Mouse (Mus musculus) liver, embryonic 13.5 days (tissue): Measurements from ENCODE around the gene Olfr609. TPM values are rescaled to one million over a fixed set of nuclear protein-coding genes. Genes with fewer than 3 reads are reported as not detected.
"Not testable (repeated sequence)": the region's sequence is repeated elsewhere in the genome, so short reads cannot be mapped to it uniquely, and the experiment has no call there.

ENCODE experiments used
- ATAC-seq: fragments of 200-750 bp; cut with Nextera tagmentation; 2 replicates; pipeline ENCODE4 v1.8.0; 2017; ENCODE audit warnings: low read depth, mild to moderate bottlenecking, moderate number of reproducible peaks, moderate library complexity
- DNase-seq: peaks from one replicate; pipeline ENCODE4 v3.0.0; 2022
- H3K27ac ChIP-seq: fragments of 300-500 bp; sonication (generic); 2 replicates; pipeline ENCODE4 v1.5.1; 2015; ENCODE audit warnings: moderate library complexity, mild to moderate bottlenecking, inconsistent platforms
- H3K27me3 ChIP-seq: fragments of 300-500 bp; sonication (generic); 2 replicates; pipeline ENCODE4 v1.6.1; 2015; ENCODE audit warnings: mild to moderate bottlenecking, inconsistent platforms
- H3K36me3 ChIP-seq: fragments of 300-500 bp; sonication (generic); 2 replicates; pipeline ENCODE4 v1.6.1; 2015; ENCODE audit warnings: mild to moderate bottlenecking, inconsistent platforms
- H3K4me1 ChIP-seq: fragments of 300-500 bp; sonication (generic); replicated peaks from 2 replicates; pipeline ENCODE4 v1.6.1; 2015; ENCODE audit warnings: inconsistent platforms
- H3K4me2 ChIP-seq: fragments of 300-500 bp; sonication (generic); 2 replicates; pipeline ENCODE4 v1.6.1; 2015; ENCODE audit warnings: inconsistent platforms, mild to moderate bottlenecking, moderate library complexity
- H3K4me3 ChIP-seq: fragments of 300-500 bp; sonication (generic); replicated peaks from 2 replicates; pipeline ENCODE4 v1.5.1; 2015; ENCODE audit warnings: mild to moderate bottlenecking, inconsistent platforms
- H3K9ac ChIP-seq: fragments of 300-500 bp; sonication (generic); 2 replicates; pipeline ENCODE4 v1.6.1; 2015; ENCODE audit warnings: mild to moderate bottlenecking, inconsistent platforms
- H3K9me3 ChIP-seq: fragments of 300-500 bp; sonication (generic); replicated peaks from 2 replicates; pipeline ENCODE4 v1.6.1; 2016; ENCODE audit warnings: inconsistent platforms
- WGBS: fragments of 180-500 bp; shearing (Covaris S2); methylation state at CpG from one replicate; pipeline ENCODE4 v1.1.7; 2015; ENCODE audit not compliant: insufficient replicate concordance; 5-methylcytosine and 5-hydroxymethylcytosine counted together
- polyA plus RNA-seq: library from polyadenylated mRNA; unstranded; fragments of >200 nt; fragmentation: Nextera tagmentation; extraction: Ambion mirVana; gene quantifications from 2 replicates; pipeline ENCODE4 v1.2.1, GENCODE M21; 2015

Gene Olfr609
- not detected in 2 replicates for polyA plus RNA-seq

DNA sequence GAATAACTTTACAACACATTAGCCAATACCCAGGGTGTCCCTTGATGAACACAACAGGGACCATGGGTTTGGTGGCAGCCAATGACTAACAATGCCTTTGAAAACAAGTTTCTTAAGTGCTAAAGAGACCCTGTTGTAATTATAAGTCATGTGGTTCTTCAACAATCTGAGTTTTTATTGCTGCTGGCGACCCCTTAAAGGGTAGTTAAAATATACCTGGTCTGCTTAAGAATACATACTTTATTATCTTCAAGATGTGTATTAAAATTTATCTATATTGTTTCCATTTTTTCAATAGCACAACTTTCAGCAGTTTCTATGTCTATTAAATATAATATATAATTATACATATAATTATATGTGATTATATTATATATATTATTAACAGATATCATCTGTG lies at the start of gene Olfr609:
Gene Olfr609, minus strand, starts transcription at position 101 of the 400 bp plus-strand sequence.
- ATAC-seq = no peak
- no peak for DNase-seq
- WGBS = 51% methylated on average over 1 of the region's 1 CpGs
- H3K27ac ChIP-seq = no peak within 1 kb of the TSS
- no peaks in the 10 kb centered on the region for H3K27me3 ChIP-seq
- no peaks in the 10 kb centered on the region for H3K4me1 ChIP-seq
- H3K9ac ChIP-seq = no peak within 1 kb of the TSS
- H3K4me3 ChIP-seq = no peak within 1 kb of the TSS
- no peak within 1 kb of the TSS for H3K4me2 ChIP-seq
- H3K9me3 ChIP-seq = no peaks in the 10 kb centered on the region
- H3K36me3 ChIP-seq = no peaks in the 10 kb centered on the region

DNA sequence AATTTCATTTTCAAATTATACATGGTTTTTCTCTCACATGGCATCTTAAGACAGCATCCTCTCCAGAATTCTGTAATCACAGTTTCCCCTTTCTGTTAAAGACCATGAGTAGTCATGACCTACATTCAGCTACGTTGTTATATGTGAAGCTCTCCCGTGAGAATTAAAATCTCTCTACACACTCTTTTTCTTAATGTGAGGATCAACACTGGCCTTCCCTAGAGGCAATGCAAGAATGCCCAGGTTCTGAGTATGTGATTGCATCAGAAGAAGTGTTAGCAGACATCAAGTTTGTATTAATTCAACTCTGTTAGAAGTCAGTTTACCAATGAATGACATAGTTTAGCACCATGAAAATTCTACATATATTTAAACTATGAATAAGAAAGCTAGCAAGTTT lies 44.8 kb upstream of the Olfr609 start, which contains the start of gene Olfr612:
Gene Olfr612, minus strand, starts transcription at position 101 of the 400 bp plus-strand sequence.
- not testable (repeated sequence) for H3K4me1 ChIP-seq, H3K9ac ChIP-seq, DNase-seq, H3K4me2 ChIP-seq, H3K27me3 ChIP-seq, H3K27ac ChIP-seq, H3K4me3 ChIP-seq, H3K9me3 ChIP-seq, ATAC-seq, H3K36me3 ChIP-seq
- 62% methylated on average over 2 of the region's 2 CpGs for WGBS

DNA sequence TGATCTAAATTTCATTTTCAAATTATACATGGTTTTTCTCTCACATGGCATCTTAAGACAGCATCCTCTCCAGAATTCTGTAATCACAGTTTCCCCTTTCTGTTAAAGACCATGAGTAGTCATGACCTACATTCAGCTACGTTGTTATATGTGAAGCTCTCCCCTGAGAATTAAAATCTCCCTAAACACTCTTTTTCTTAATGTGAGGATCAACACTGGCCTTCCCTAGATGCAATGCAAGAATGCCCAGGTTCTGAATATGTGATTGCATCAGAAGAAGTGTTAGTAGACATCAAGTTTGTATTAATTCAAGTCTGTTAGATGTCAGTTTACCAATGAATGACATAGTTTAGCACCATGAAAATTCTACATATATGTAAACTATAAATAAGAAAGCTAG lies 22.9 kb upstream of the Olfr609 start, which contains the start of gene Olfr611:
Gene Olfr611, minus strand, starts transcription at position 101 of the 400 bp plus-strand sequence.
- ATAC-seq, H3K9ac ChIP-seq: not testable (repeated sequence)
- WGBS = 53% methylated on average over 1 of the region's 1 CpGs

DNA sequence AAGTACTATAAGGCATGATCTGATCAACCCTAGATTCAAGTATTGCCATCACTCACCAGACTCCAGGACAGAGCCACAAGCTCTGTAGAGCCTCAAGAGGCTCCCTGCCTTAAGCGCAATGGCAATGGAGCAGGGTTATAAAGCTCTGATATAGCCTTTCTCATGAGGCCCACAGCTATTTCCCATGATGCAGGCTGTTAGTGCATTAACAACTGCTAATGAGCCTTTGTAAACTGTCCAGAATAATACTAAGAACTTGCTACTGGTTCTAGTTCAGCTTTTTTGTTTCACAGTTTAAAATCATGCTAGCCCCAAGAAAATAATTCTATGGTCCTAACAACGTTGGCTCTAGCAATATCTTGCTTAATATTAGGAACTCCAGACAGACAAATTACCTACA lies 14.2 kb upstream of the Olfr609 start, which contains the start of gene Olfr610:
Gene Olfr610, minus strand, starts transcription at position 101 of the 400 bp plus-strand sequence.
- H3K36me3 ChIP-seq = no peaks in the 10 kb centered on the region
- no peaks in the 10 kb centered on the region for H3K9me3 ChIP-seq
- H3K4me2 ChIP-seq = no peak within 1 kb of the TSS
- DNase-seq (no peak), ATAC-seq (no peak)
- no peak within 1 kb of the TSS for H3K9ac ChIP-seq
- H3K27me3 ChIP-seq = no peaks in the 10 kb centered on the region
- H3K27ac ChIP-seq = no peak within 1 kb of the TSS
- no peaks in the 10 kb centered on the region for H3K4me1 ChIP-seq
- 58% methylated on average over 2 of the region's 2 CpGs for WGBS
- no peak within 1 kb of the TSS for H3K4me3 ChIP-seq

More for the DNA sequence above, 22.9 kb upstream of the Olfr609 start, which contains the start of gene Olfr611:
- not testable (repeated sequence) for DNase-seq, H3K9me3 ChIP-seq, H3K36me3 ChIP-seq, H3K27me3 ChIP-seq, H3K4me3 ChIP-seq, H3K4me1 ChIP-seq, H3K27ac ChIP-seq, H3K4me2 ChIP-seq

DNA sequence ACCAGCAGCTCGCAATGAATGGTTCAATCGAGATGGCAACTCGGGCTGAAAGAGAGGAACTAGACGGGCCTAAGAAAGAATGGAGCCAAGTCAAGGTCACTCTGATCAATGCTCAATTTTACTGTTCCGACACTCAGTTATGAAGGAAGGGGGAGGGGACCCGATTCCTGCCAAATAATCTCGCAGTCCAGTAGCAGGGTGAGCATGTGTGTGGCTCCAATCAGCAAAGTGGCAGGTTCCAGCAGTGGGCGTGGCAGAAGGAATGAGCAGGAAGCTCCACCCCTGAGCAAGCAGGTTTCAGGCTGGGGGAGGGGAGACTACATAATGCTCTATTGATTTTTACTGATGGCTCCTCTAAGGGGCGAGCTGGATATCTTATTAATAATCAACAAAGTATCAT lies 20.8 kb downstream of the Olfr609 start:
- H3K4me2 ChIP-seq, H3K36me3 ChIP-seq, H3K4me3 ChIP-seq, H3K4me1 ChIP-seq, H3K9me3 ChIP-seq, H3K27me3 ChIP-seq, DNase-seq, H3K9ac ChIP-seq, H3K27ac ChIP-seq, ATAC-seq: not testable (repeated sequence)
- WGBS = 64% methylated on average over 9 of the region's 9 CpGs

DNA sequence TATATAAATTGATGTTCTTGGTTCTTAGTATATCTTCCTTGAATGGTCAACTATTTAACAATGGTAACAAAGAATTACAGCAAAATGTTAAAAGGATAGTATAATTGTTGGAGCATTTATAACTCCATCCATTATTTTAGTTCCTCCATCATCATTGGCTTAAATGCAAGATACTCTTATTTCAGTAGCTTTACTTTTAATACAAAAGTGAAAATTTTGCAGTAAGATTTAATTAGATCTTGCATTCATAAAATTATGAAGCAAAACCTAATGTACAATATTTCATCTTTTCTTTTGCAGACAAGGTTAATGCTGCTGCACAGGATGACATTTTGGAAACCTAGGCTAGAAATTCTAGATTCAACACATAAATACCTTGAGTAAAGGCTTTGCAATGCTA lies 28.3 kb downstream of the Olfr609 start, which contains the start of gene Olfr608:
Gene Olfr608, plus strand, starts transcription at position 301 of the 400 bp plus-strand sequence.
- Histone ChIP-seq H3K4me2 (no peak within 1 kb of the TSS), H3K9me3 (0 out of 2 replicates have a peak, but pooled peaks cover 4% of the 10 kb centered on the region), H3K27me3 (no peaks in the 10 kb centered on the region), H3K9ac (no peak within 1 kb of the TSS), H3K4me1 (no peaks in the 10 kb centered on the region), H3K4me3 (no peak within 1 kb of the TSS), H3K27ac (no peak within 1 kb of the TSS), H3K36me3 (no peaks in the 10 kb centered on the region)
- DNase-seq = no peak
- ATAC-seq = no peak

DNA sequence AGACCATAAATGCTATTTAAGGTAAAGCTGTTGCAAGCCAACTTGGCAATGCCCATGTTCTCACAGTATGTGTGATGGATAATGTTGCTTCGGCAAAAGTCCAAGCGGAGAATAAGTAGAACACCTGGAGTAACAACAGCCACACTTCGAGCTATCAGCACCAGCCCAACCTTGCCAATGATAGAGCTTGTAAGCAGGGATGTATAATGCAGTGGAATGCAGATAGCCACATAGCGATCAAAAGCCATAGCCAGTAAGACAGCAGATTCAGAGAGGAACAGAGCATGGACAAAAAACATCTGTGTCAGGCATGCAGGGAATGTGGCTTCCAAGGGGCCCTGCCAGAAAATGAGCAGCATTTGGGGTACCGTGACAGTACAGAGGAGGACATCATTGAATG lies 37.3 kb downstream of the Olfr609 start:
- no peaks in the 10 kb centered on the region for H3K4me1 ChIP-seq
- no peak overlapping the region for H3K27ac ChIP-seq
- no peak for DNase-seq
- no peak overlapping the region for H3K9ac ChIP-seq
- H3K4me3 ChIP-seq = no peak overlapping the region
- H3K36me3 ChIP-seq = no peaks in the 10 kb centered on the region
- no peaks in the 10 kb centered on the region for H3K27me3 ChIP-seq
- ATAC-seq = no peak
- WGBS = 72% methylated on average over 5 of the region's 5 CpGs
- no peak overlapping the region for H3K4me2 ChIP-seq
- no peaks in the 10 kb centered on the region for H3K9me3 ChIP-seq

DNA sequence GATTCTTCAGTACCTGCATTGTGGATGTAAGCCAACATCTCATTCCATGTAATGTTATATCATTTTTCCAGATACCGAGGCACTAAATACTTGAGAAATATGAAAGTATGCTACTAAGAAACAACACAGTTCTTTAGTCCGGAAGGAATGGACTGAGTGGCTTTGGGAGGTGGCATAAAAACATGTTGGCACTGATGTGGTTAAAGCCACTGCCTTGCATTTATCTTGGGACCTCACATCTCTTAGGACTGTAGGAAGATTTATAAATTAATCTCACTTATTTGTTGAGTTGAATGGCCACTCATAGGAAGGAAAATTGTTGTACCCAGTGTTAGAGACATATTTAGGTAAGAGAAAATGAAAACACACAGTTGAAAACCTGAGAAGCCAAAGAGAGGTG lies 49.1 kb downstream of the Olfr609 start, which contains the start of gene Olfr606:
Gene Olfr606, plus strand, starts transcription at position 301 of the 400 bp plus-strand sequence.
- Histone ChIP-seq H3K4me2 (no peak within 1 kb of the TSS), H3K36me3 (no peaks in the 10 kb centered on the region), H3K27ac (no peak within 1 kb of the TSS), H3K4me1 (no peaks in the 10 kb centered on the region), H3K9me3 (no peaks in the 10 kb centered on the region), H3K4me3 (no peak within 1 kb of the TSS), H3K27me3 (no peaks in the 10 kb centered on the region), H3K9ac (no peak within 1 kb of the TSS)
- WGBS = 68% methylated on average over 2 of the region's 2 CpGs
- no peak for ATAC-seq
- DNase-seq = no peak

DNA sequence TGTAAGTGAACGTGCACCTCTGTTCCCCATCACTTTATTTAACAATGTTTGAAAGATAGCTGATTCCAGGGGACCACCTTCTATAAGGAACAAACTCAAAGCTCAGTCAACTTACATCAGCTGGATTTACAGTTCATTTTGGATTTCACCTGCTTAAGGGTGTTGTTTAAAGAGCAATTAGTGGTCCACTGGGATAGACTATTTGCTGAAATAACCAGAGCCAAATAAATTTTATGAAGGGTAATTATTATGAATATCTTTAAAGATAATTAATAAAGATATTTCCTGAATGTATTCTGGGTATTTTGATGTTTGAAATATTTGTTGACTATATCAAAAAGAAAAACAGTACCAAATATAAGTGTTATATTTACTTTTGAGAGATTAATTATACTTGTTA lies 52.5 kb downstream of the Olfr609 start, which contains the start of gene Olfr605:
Gene Olfr605, minus strand, starts transcription at position 101 of the 400 bp plus-strand sequence.
- Histone ChIP-seq H3K27ac (no peak within 1 kb of the TSS), H3K36me3 (no peaks in the 10 kb centered on the region), H3K4me2 (no peak within 1 kb of the TSS), H3K9ac (no peak within 1 kb of the TSS), H3K4me1 (no peaks in the 10 kb centered on the region), H3K9me3 (no peaks in the 10 kb centered on the region), H3K27me3 (no peaks in the 10 kb centered on the region), H3K4me3 (no peak within 1 kb of the TSS)
- ATAC-seq = no peak
- DNase-seq = no peak
- WGBS = 68% methylated on average over 1 of the region's 1 CpGs

Other genes with a start within 250 kb of the Olfr609 start
- gene Usp17ld, start 245.6 kb downstream of the Olfr609 start, polyA plus RNA-seq = not detected in 2 replicates
- gene Olfr596, start 192.4 kb downstream of the Olfr609 start, polyA plus RNA-seq = not detected in 2 replicates
- not detected in 2 replicates for gene Olfr597, start 181.7 kb downstream of the Olfr609 start, polyA plus RNA-seq
- gene Olfr598, start 174.5 kb downstream of the Olfr609 start, polyA plus RNA-seq = not detected in 2 replicates
- gene Olfr599, start 162.1 kb downstream of the Olfr609 start, polyA plus RNA-seq = not detected in 2 replicates
- not detected in 2 replicates for gene Olfr600, start 148.4 kb downstream of the Olfr609 start, polyA plus RNA-seq
- not detected in 2 replicates for gene Olfr601, start 135.4 kb downstream of the Olfr609 start, polyA plus RNA-seq
- gene Olfr603, start 111.9 kb downstream of the Olfr609 start, polyA plus RNA-seq = not detected in 2 replicates
- not detected in 2 replicates for gene Usp17lc, start 83.0 kb downstream of the Olfr609 start, polyA plus RNA-seq
- not detected in 2 replicates for gene Olfr605, start 52.6 kb downstream of the Olfr609 start, polyA plus RNA-seq
- not detected in 2 replicates for gene Olfr606, start 49.0 kb downstream of the Olfr609 start, polyA plus RNA-seq
- not detected in 2 replicates for gene Olfr607, start 33.9 kb downstream of the Olfr609 start, polyA plus RNA-seq
- not detected in 2 replicates for gene Olfr608, start 28.2 kb downstream of the Olfr609 start, polyA plus RNA-seq
- gene Olfr610, start 14.1 kb upstream of the Olfr609 start, polyA plus RNA-seq = not detected in 2 replicates
- gene Olfr611, start 22.8 kb upstream of the Olfr609 start, polyA plus RNA-seq = not detected in 2 replicates
- not detected in 2 replicates for gene Olfr612, start 44.7 kb upstream of the Olfr609 start, polyA plus RNA-seq
- gene Olfr613, start 50.0 kb upstream of the Olfr609 start, polyA plus RNA-seq = not detected in 2 replicates
- gene Olfr615, start 58.0 kb upstream of the Olfr609 start, polyA plus RNA-seq = not detected in 2 replicates
- not detected in 2 replicates for gene Olfr616, start 71.1 kb upstream of the Olfr609 start, polyA plus RNA-seq
- not detected in 2 replicates for gene Olfr617, start 75.0 kb upstream of the Olfr609 start, polyA plus RNA-seq
- not detected in 2 replicates for gene Olfr618, start 92.0 kb upstream of the Olfr609 start, polyA plus RNA-seq
- gene Olfr619, start 102.5 kb upstream of the Olfr609 start, polyA plus RNA-seq = not detected in 2 replicates
- not detected in 2 replicates for gene Olfr620, start 114.5 kb upstream of the Olfr609 start, polyA plus RNA-seq
- gene Olfr622, start 144.6 kb upstream of the Olfr609 start, polyA plus RNA-seq = not detected in 2 replicates
- not detected in 2 replicates for gene Olfr623, start 165.6 kb upstream of the Olfr609 start, polyA plus RNA-seq
- 0.02 TPM in 1 of 2 replicates, not detected in the other for gene Olfr624, start 173.1 kb upstream of the Olfr609 start, polyA plus RNA-seq
- not detected in 2 replicates for gene Olfr625-ps1, start 184.7 kb upstream of the Olfr609 start, polyA plus RNA-seq
- not detected in 2 replicates for gene Olfr243, start 216.6 kb upstream of the Olfr609 start, polyA plus RNA-seq
- not detected in 2 replicates for gene Olfr628, start 232.3 kb upstream of the Olfr609 start, polyA plus RNA-seq
- gene Olfr629, start 246.9 kb upstream of the Olfr609 start, polyA plus RNA-seq = 0.08 and 0.17 TPM in 2 replicates